Mouse (Mus musculus) spleen, postnatal 4 days (tissue): ENCODE measurements around the gene Mars.
A peak's percentile ranks its signal among the peaks of the same experiment; 100 is the strongest.

ENCODE experiments used
- DNase-seq, 2 experiments: peaks; one replicate each; pipeline ENCODE4 v3.0.0; 2022; ENCODE audit warnings: low spot score in 2 of 2

Gene Mars

DNA sequence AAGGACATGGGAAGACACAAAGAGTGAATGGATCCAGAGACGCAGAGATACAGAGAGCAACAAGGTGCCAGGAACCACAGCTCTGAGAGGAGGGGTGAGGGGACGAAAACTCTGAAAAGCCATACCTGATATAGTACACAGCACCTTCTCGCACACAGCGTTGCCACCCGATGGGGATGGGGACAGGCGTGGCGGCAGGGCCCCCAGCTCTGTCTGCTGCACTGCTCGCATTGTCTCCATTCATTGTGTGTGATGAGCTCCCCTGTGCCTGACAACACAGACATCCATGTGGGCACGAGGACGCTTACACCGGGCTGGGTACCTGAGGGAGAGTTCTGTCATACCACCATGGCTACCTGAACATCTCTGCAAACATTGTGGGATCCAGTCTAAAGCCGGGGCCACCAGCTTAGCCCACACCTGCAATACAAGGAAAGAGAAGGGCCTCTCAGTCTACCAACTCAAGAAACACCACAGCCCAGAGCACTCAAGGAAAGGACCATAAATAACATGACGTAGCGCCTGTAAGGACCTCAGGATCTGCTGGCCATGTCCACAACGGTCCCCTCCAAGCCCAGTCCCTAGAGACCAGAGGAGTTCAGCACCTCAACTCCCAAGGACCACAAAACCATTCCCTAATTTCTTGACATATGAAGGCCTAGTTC lies 24.2 kb downstream of the Mars start:
- peak in 1 of 2 experiments; percentile 69 for DNase-seq

DNA sequence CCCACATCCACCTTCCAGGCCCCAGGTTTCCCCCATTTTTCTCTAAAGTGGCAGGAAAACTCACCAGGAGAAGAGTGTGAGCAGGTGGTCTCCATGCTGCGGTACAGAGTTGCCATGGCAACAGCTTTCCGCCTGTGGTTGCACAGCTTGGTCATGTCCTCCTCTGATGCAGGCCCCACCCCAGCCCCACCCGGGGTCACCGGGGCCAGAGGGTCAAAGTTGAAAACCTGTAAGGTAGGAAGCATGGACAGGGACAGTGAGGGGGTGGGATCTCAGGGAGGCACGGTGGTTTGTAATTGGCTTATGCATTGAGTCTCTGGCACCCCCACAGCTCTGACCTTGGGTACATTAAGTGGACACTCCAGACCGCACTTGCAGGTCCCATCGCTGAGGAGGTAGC lies 24.9 kb downstream of the Mars start:
- no peak for DNase-seq

DNA sequence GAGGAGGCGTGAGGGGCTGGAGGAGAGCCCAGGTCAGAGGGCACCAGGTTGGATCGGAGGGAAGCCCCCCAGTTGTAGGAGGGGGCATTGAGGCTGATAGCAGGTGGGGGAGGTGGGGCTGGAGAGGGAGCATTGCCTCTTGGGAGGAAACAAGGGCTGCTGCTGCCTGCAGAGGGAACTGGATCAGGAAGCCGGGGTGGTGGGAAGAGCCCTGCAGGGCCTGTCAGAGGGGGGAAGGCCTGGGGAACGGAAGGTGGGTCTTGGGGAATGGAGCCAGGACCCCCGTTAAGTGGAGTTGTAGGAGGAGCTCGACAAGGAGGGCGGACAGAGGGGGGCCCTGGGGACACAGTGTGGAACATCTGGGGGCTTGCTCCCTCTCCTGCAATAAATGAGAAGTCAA lies 25.4 kb downstream of the Mars start:
- DNase-seq: peak in 1 of 2 experiments; percentile 64

DNA sequence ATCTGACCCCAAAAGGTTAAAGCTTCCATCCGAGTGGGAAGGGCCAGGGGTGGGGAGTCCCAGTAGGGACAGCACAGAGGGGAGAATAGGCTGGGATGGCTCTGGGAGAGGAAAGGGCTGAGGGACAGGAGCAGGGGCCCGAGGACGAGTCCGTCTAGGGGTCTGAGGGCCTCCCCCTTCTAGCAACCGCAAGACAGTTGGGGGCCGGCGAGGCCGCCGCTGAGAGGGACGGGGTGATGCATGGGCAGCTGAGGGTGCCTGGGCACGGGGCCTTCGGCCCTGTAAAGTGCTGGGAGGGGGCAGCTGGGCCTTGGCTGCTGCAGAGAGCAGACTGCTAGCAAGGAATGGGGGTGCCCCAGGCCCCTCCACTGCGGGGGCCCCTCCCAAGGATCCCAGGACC lies 25.9 kb downstream of the Mars start:
- DNase-seq: no peak

DNA sequence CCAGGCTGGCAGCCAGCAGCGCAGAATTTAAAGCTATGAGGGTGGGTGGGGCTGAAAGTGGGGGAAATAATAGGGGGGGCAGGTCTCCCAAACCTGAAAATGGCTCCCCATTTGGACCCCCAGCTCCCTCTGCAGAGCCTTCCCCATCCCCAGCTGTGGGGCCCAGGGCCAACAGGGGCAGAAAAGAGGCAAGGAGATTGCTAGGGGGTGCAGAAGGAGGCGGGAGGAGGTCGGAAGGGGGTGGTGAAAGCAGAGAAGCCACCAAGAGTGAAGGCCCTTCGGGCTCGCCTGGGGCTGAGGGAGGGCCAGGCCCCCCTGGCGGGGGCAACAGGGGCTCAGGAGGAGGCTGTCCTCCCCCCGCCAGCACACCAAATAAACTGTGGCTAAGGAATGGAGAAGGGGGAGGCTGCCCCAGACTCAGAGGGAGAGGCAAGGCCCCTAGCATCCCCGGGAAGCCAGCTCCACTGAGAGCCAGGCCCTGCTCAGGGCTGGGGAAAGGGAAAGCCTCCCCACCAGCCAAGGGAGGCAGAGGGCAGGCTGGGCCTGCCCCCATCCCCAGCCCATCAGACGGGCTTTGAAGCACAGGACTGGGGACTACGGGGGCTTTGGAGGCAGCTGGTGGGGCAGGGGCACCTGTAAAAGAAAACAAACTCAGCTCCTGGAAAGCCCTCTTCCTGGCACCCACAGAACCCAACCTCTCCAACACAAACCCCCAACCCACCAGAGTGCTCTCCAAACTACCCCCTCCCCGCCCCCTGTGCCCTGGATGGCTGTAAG lies 26.7 kb downstream of the Mars start:
- no peak for DNase-seq

DNA sequence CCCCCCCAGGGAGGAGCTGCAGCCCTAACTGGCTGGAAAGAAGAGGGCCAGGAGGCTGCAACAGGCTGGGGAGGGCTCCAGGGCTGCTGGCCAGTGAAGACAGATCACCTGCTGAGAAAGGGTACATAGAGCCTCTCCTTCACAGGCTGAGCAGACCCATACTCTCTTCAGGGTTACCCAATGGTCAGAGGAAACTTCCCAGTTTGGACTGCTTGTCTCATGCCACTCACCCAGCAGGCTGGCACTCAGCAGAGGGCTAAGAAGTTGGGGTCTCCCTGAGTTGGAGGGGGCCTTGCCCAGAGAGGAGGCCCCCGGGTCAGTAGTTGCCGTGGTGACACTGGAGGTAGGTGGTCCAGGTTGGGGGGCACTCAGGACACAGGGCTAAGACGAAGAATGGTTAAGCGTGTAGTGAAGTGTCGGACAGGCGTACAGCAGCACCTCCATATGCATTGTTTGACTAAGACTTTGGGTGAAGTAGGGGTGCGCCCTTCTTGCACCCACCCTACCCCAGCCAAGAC lies 27.4 kb downstream of the Mars start:
- DNase-seq: no peak

DNA sequence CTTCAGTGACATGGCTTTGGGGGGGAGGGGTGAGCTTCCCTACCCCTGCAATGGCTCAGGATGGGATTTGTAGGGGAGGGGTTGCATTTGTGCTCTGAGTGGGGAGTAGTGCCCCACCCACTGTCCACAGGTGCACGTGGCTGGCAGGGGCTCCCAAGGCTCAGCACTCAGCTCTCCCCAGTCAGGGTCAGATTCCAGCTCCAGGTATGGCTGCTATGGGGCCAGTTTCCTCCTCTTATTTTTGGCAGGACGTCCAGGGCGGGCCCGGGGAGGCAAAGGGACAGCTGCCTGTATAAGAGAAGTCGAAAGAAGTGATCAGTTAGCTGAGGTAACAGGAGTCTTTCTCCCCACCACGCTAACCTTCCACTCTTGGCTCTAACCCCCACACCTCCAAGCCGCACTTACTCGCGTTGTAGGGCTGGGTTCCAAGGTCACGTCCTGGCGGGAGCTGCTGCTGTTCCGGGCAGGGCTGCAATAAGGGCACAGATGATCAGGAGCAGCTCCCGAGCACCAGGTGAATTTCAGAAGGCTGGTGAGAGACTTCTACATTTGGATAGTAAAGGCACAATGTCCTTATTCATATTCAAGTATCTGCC lies 28.9 kb downstream of the Mars start:
- no peak for DNase-seq

DNA sequence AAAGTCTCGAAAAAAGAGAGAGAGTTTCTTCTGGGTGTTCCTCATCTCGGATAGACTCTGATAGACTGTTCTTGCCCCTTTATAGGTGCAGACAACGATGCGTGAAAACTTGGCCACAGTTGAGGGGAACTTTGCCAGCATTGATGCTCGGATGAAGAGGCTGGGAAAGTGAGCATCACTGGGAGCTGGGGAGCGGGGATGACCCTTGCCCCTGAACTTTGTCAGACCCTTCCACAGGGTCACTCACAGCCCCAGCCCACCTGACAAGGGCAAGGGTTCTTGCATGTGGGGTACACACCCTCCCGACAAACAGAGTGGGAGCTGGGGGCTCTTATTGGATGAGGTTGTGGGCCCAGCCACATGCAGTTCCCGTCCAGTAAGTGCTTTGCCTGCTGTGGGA lies 30.3 kb downstream of the Mars start:
- DNase-seq: no peak

DNA sequence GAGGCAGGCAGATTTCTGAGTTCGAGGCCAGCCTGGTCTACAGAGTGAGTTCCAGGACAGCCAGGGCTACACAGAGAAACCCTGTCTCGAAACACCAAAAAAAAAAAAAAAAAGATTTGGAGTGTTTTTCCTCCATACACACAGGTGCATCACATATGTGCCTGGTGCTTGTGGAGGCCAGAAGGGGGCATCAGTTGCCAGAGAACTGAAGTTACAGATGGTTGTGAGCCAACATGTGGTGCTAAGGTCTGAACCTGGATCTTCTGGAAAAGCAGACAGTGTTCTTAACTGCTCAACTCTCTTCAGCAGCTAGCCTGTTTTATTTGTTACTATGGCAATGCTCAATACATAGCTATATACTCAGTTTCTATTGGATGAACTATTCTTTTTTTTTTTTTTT lies 31.9 kb downstream of the Mars start:
- DNase-seq: no peak

DNA sequence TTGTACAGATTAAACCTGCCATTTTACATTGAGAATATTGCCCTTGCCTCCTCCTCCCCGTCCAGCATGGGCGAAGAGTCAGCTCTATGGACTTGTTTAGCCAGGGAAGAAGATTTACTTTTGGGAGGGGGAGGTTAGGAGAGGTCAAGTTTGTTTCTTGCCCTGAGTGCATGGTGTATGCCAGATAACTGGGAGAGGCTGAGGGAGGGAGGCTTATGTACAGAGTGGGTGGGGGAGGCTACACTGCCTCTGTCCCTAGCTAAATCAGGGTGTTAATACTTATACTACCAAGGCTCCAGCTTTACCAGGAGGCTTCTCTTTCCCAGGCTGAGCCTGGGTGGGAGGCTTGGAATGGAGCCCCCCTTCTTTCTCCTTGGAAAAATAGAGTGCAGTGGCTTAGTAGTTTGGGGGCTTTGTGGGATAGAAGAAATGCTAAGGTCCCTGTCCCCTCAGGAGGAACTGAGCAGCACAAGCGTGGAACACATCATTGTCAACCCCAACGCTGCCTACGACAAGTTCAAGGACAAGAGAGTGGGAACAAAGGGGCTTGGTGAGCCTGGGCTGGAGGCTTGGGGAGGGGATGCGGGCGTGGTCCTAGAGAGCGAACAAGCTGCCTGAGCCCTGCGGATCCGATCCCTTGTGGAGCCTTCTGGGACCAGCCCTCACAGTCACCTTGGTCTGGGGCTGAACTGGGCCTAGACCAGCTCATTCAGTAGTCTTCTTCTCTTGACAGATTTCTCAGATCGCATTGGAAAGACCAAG lies 37.1 kb downstream of the Mars start:
- no peak for DNase-seq

DNA sequence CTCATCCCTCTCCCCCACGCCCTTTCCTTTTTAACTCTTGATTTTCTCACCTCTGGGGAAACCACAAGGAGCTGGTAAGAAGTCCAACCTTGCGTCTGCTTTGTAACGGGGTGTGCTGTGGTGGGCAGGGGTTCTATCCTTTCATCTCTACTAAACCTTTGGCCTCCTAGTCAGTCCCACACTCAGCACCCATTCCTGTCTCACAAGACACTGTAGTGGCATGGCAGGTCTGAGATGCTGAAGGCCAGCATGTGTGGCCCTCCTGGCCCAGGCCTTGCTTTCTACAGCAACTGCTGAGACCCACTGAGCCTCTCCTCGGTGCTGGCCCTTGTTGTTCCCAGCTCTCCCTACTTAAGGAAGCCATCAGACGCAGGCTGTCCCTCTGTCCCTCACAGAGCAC lies 39.2 kb downstream of the Mars start:
- DNase-seq: no peak

DNA sequence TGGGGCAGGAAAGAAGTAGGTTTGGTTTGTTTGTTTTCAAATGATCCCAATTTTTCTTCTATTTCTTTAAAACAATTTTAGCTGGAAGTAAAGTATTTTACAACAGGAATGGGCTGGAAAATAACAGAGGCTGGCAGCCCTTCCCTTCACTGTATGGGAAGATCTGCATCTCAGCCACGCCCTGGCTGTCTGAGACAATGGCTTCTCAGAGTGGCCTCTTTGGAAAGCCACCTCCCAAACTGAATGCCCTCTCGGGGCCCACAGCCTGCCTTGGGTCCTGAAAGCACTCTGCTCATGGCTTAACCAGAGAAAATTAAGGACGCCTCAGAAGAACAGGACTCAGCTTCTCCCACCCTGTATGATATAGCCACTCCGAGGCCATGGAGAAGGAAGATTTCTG lies 41.7 kb downstream of the Mars start:
- DNase-seq: no peak

DNA sequence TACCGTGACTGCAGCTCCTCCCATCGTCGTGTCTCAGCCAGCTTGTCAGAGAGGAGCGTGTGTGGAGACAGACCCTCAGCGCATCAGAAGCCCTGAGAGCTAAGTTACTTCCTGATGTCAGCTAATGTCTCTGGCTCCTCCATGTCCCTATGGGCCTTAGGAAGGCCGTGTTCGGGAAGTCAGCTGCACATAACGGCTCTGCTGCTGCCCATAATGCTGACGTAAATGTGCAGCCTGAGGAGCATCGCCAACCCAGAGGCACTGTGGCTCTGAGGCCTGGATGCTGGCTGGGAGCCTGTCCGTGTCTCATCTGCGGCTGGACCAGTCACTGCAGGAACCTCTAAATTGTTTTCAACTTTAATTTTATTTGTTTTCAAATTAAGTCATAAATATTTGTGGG lies 42.5 kb downstream of the Mars start:
- DNase-seq: no peak

DNA sequence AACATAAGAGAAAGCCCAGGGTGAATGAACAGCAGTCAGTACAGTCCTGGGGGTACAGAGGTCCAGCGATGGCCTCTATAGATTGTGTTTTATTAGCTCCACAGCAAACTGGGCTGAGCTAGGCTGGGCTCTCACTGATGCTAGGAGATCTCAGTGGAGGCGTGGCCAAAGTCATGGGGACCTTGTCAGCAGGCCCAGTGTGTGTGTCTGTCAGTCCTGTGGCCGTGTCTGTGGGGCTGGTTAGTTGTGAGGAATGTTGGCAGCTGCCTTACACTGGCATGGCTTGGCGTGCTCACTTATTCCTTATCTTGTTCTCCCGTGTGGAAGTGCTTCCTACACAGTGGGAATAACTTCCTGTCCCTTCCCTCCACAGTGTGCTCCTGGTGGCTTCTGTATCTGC lies 43.2 kb downstream of the Mars start:
- no peak for DNase-seq

DNA sequence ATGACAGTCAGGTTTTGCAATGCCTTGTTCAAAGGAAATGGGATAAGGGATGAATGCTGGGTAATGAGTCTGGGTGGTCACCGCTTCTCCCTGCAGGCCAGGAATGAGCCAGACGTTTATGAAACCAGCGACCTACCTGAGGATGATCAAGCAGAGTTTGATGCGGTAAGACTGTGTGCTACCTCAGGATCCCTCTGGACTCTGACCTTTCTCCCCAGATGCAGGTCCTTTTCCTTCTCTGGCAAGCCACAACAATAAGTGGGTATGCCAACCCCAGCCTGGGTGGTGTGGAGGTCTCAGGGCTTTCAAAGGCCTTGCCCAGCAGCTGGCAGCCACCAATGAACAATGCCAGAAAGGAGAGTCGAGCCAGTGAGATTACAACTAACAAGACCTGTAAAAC lies 44.3 kb downstream of the Mars start:
- DNase-seq: no peak

DNA sequence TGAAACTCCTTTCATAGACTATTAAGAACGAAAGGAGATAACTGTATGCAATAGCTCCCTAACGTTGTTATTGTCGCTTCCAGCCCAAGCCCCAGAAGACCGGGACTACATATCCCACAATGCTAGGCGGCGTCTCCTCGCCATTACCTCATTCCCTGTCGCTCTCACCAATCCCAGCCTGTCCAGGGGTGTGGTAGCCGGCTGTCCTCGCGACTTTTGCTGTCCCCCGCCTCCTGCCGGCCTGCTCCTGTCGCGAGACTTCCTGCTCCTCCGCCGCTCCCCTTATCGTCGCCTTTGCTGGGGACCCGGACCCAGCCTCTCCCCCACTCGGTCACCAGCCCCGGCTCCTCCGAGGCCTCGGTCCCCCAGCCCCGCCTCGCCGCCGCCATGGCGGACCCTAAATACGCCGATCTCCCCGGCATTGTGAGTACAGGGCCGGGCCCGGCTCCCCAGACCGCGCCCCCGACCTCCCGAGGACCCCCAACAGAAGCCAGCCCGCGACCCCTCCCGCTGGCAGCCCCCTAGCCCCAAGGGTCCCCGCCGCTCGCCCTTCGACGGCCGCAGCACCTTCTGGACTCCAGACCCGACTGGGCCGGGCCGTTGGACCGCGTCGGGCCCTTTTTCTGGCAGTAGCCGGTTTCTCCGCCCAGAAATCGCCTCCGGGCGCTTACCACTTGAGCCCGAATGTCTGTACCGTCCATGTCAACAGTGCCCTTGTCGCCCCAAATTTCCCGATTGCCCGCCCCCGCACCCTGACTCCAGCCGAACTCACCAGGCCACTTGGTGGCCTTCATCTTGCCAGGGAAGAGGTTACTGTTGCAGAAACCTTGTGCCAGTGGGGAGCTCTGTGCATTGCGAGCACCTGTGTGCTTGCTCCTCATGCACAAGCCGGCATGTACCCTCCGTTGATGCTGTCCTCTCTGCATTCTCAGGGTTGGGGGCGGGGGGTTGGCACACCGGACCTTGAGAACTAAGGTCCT lies 45.2 kb downstream of the Mars start, which contains the start of gene Dctn2:
Gene Dctn2 (plus strand): TSS at position 257 of the 980 bp plus-strand sequence.
- DNase-seq: peak; percentile 93 to 95

DNA sequence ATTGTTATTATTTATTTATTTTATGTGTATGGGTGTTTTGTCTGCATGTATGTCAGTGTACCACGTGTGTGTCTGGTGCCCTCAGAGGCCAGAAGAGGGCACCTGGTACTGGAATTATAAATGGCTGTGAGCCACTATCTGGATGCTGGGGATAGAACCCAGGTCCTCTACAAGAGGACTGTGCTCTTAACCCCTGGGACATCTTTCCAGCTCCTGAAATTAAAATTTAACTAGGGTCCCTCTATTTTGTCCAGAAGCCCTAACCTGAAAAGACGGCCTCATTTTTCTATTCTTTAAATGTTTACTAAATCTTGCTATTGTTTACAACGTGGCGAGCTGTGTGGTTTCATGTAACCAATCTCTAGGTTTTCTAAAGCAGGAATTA lies 45.9 kb downstream of the Mars start:
- no peak for DNase-seq

DNA sequence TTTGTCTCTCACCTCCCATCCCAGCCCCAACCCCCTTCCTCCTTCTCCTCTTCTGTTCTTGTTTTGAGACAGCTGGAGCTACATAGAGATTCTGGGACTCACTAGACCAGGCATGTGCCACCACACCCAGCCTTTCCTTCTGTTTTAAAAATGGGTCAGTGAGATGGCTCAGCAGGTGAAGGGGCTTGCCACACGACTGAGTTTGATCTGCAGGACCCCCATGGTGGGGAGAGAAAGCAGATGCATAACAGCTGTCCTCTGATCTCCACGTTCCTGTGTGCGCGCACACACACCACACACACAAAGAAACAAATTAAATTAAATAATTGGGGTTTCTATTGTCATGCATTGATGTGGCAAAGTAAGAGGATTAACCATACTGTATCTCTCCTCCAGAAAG lies 46.6 kb downstream of the Mars start:
- DNase-seq: no peak

DNA sequence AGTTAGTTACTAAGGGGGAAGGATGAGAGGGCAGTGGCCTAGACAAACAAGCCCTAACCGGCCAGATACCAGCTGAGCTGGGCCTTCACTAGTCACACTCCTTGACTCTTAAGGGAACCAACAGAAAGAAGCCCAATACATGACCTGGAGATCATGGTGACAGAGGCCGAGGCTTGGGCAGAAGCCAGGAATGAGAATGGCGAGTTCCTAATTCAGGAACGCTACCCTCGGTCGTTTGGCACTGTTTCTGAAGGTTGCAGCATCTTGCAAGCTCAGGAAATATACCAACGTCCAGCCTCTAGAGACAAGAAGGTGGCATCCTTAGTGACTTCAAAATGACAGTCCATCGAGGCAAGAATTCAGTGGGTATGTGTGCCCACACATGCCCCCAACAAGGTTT lies 47.2 kb downstream of the Mars start:
- DNase-seq: no peak

DNA sequence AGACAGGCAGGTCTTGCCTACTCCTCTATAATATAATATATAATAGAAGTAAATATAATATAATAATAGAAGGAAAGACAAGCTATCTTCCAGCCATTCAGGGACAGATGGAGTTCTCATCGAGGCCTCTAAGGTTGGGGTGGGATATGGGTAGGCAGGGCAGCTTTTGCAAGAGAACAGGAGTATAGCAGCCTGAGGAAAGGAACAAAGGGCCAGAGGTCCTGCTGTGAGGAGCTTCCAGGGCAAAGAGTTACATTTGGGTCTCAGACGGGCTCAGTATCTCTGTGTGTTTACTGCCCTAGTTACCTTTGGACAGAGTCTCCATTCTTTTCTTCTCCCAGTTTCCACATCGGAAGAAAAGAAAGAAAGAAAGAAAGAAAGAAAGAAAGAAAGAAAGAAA lies 48.0 kb downstream of the Mars start:
- DNase-seq: no peak
